Mouse (Mus musculus): ENCODE measurements around the gene Rap1gap.

Rap1gap gene

DNA sequence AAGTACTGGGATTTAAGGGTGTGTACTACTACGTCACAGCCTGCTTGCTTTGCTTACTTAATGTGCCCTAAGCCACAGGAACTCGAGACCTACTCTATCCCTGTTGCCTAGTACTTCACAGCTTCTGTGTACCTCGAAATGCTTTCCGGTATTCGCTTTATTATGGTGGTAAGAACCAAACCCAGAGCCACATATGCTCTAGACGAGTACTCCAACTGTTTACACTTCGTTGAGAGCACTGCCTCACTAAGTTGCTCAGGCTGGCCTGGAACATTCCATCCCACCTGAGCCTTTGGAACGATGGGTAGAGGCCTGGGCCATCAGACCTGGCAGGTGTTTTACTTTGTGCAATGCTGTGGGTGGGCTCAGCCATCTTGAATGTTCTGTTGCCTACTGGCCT, 30.8 kb downstream of the Rap1gap start:
- no peak for DNase-seq

DNA sequence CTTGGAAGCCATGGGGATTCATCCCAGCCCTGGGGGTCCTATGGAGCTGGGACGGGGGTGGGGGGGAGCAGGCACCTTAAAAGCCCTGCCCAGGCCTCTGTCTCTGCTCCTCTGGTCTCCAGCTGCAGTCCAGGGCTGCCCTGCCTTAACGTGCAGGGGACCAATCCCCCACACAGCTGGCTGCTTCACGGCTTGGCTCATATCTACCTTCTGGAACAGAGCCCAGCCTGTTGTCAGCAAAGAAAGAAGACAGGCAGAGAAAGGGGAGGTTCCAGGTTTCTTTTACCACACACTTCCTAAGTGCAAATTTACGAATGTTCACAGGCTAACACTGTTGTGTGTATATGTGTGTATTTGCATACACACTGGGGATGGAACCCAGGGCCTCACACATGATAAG, 31.4 kb downstream of the Rap1gap start:
- DNase-seq: no peak

DNA sequence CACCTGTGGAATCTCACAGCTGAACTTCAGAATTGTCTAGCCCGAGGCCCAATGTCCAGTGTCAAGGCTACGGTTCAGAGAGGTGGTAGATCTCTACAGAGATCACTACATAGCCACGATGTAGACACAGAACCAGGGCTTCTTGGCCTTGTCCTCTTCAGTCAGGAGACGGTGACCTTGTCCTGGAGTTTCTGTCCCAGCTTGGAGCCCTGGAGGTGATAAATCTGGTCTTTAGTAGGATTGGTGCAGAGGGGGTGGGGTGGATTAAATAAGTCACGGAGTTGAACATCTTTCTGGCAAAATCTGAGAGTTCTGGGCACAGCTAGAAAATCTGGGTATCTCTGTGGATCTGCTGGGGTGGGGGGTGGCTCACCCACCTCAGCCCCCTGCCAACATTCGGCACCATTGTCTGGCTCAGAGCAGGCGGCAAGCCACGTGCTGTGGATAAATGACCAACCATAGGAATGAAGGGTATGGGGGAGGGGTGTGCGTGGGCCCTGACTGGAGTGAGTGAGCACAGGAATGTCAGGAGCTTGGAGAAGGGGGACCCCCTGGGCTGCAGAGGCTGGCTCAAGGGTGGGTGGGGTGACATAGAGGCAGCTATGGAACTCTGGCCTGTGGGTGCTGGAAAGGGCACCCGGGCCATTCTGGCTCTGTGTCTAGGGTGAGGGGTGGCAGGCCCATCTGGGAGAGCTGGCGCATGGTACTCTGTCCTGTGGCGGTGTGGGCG, 32.8 kb downstream of the Rap1gap start:
- DNase-seq: no peak

DNA sequence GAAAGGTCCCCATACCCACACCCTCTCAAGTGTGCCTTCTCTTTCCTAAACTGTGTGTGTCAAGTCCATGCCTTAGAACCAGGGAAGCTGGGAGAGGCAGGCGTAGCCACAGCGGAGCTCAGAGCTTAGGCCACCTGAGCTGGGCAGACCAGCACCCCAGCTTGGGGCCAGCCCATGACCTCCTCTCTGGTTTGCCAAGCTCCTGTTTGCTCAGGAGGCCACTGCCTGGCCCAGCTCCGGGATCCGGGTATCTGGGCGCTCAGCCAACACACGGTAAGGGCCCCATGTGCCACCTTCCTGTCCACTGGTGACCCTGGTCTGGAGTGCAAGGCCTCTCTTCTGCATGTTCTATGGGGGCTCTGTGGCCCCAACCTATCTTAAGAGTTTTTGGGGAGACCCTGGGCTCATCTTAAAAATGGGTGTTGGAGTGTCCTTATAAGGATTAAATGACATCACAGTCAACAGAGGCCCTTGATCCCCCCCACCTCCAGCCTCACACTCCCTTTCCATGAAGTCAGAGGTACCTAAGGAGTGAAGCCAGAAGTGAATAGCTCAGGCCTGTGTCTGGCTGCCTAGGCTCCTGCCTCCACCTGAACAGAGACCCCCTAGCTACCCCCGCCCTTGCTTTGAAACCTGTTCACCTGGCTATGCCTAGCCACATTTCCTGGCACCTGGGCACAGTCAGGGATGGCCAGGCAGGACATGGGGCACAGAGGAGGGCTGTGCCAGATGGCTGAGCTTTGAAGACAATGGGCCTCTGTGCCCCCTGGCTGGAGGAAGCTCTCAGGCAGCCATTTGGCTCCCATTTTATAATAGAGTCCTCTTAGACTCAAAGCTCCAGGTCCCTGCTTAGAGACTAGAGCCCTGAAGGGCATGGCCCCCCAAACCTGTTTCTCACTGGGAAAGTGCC, 33.8 kb downstream of the Rap1gap start:
- DNase-seq: no peak

DNA sequence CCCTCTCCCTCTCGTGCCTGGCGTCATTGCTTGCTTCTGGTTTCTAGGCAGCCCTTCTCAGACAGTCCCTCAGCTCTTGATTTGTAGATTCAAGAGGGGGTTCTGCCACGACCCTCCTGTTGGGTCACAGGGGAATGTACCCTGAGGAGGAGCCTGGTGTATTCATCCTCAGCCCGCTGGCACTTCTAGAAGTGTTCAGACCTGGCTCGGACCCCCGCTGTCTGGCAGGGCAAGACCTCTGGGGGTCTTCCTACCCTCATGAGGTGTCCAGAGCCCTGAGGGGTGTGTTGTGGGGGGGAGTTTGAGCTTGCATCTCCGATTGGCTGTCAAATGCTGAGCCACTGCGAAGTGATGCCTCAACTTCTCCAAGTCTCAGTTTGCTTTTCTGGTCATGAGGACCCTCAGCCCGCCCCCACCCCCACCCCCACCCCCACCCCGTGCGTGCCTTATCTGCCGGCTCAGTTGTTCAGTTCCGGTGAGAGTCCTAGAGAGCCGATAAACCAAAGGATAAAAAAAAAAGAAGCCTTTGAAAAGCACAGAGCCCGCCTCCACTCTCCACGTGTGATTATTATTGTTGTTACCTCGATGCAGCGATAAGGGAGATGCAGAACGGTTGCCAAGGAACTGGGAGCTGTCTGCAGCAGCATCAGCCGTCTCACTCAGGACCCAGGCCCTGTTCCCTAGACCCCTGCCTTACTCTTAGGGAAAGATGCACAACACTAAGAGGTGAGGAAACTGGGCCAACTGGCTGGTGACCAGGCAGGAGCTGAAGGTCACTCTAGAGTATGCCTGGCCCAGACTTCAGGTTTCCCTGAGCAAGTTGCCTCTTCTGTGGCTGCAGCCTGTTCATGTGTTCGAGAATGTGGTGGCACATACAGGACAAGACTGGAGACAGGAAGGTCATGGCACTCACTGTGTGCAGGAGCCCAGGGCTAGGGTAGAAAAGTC, 35.0 kb downstream of the Rap1gap start:
- no peak for DNase-seq

DNA sequence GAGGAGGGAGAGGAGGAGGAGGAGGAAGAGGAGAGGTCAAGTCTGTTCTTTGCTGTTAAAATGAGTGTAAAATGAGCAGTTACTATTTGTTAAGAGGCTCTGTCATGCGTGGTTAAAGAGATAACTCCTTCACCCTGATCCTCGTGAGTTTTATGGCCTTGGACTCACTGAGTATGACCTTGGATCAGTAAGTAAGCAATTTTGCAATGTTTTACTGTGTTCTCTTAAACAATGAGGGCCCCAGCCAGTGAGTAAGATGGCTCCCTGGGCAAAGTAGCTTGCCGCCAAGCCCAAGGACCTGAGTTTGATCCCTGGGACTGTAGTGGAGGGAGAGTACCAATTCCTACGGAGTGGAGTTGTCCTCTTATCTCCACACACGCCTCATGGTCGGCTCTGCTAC, 36.4 kb downstream of the Rap1gap start:
- no peak for DNase-seq

DNA sequence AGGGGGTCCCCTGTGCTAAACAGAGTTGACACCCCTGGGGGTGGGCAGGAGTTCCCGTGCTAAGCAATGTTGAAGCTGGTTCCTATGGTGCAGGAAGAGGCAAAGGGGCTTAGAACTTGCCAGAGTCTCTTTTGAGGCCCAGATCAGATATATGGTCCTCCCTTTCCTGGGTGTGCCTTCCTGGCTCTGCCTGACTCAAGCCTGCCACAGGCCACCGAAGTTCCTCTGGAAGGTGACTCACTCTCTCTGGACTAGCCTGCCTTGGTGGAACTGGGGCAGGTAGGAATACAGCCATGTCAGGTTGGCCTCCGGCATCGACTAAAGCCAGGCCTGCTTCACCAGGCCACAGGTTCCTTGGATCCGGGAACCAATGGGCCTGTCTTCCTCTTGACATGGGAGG, 38.6 kb downstream of the Rap1gap start:
- no peak for DNase-seq

DNA sequence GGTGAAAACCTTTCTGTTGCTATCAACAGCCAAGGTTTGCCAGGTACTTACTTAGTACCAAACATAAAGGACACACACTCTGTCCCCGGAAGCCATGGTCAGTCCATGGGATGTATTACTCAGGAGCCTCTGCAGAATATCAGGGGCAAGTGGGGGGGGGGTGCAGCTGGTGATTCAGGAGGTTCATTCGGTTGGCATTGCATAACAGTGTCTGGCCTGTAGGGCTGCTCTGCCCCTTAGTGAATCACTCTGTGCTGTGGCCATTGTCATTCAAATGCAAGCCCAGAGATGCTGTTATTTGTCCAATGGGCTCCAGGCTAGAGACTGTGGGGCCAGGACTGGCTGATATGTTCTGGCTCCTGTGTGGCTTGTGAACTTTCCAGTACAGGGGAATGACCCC, 40.0 kb downstream of the Rap1gap start:
- no peak for DNase-seq

DNA sequence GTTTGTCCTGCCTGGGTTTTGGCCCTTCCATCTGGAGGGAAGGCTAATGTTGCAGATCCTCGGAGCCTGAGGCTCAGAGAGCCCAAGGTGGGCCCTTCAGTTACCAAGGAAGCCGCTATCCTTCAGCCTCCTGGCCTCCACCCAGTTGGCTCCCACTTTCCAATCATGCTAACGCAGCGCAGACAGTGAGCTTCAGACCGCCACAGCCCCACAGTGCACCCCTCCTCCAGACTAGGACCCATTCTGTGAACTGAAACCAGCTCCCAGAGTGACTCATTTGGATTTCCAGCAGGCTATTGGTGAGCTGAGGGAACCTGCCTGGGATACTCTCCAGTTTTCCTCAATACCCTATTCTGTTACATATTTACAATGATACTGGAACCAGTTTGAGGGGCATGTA, 40.9 kb downstream of the Rap1gap start:
- peak; percentile 52 for DNase-seq

DNA sequence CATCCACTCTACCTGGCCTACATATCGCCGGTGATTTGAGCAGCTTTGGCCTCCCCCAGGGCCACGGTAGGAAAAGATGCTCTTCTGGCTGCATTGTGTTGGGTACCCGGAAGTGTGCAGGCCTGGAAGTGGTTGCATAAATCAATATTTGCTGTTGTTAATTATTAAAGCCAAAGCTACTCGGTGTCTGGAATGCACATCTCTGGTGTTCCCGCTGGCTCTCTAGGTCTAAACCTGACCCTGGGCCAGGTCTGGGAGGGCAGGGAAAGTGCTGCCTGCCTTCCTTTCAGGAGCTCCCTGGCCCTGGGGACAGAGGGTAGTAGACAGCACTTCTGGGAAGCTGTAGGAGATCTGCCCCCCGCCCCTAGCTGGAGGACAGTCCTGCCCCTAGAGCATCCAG, 42.0 kb downstream of the Rap1gap start:
- no peak for DNase-seq

DNA sequence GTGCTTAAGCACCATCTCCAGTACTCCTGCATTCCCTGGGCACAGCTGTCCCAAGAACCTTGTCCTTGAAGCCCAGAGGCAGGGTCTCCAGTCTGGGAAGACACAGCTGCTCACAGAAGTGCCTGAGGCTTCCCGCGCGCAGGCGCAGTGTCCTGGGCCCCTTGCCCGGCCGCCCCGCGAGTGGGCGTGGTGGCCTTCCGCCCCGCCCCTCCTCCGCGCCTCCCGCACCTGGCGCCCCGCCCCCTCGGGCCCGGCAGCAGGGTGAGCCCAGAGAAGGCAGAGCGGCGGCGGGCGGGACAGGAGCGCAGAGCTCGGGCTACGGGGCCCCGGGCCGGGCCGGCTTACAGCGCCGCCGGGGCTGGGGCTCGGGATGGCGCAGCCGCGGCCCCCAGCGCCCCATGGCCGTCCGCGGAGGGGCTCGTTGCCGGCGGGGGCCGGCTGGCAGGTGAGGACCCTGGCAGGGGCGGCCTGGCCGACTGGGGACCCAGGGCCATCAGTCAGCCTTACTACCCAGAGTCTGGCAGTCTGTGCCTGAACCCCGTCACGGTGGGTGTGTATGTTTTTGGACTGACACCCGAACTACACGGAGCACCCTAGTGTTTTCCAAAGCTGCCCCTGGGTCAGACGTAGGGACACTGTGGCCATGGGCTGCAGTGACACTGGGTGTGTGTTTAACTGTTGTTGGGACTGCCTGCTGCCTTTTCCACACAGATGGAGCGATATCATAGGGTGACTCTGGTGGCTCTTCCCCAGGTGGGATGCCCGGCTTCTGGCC, 42.9 kb downstream of the Rap1gap start:
- peak; percentile 75 for DNase-seq

DNA sequence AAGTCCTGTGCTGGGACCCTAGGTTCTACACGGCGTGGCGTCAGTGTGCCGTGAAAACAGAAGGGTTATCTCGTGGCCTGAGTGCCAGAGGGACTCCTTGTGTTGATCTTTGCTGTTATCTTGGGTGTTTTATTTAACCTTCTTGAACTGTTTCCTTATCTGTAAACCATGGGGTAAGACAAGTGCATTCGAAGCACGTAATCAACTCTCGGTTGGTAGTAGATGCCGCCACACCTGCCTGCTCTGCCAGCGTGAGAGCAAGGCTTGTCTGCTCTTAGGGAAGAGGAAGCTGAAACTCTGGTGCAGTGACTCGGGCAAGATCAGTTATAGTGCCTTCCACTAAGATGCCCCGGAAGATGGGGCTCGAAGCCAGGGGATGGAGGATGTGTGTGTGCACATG, 48.4 kb downstream of the Rap1gap start:
- DNase-seq: no peak

DNA sequence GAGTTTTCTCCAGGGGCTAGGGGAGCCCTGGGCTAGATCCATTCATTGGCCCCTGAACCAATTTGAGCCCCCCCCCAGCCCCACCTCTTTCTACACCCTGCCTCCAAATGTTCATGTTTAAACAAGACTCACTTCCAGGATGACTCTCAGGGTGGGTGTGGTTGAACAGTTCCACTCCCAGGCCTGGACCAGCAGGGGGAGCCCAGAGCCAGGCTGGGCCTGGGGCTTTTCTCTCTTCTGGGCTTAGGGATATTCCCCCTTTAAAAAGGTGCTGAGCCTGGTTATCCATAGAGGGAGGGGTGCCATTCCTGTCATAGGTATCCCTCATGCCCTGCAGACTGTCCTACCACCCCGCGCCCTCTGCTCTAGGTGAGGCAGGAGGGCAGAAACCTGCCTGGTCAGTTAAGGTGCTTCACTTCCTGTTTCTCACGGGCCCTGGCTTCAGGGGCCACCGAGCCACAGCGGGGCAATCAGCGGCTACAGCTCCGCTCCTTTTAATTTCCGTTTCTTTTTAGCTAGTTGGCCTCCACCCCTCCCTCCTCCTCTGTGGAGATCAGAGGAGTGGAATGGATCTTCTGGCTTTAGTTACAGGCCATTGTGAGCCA, 49.6 kb downstream of the Rap1gap start:
- no peak for DNase-seq

DNA sequence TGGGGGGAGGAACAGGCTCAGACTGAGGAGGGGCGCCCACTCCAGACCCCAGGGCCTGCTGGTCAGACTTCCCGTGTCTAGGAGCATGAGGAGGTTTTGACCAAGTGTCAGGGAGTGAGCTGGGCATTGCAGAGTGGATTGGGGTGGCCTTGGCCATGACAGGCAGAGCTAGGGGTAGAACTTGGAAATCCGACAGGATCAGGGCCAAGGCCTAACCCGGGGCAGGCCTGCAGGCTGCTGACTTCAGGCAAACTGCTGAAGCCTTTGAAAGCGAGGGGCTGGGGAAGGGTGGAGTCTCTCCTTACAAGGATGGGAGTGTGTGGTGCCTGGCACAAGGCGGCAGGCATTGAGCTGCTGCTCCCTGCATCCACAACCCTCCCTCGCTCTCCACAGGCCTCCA, 52.5 kb downstream of the Rap1gap start:
- DNase-seq: no peak

DNA sequence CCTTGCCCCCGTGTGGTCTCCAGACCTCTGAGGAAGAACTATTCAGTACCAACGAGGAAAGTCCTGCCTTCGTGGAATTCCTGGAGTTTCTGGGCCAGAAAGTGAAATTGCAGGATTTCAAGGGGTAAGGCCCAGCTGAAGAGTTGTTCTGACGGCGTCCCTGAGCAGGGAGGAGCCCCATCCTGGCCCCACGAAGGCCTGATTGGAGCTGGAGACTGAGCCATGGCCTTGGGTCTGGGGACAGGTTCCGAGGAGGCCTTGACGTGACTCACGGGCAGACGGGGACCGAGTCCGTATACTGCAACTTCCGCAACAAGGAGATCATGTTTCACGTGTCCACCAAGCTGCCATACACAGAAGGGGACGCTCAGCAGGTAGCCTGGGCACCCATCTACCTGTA, 53.1 kb downstream of the Rap1gap start:
- DNase-seq: no peak

DNA sequence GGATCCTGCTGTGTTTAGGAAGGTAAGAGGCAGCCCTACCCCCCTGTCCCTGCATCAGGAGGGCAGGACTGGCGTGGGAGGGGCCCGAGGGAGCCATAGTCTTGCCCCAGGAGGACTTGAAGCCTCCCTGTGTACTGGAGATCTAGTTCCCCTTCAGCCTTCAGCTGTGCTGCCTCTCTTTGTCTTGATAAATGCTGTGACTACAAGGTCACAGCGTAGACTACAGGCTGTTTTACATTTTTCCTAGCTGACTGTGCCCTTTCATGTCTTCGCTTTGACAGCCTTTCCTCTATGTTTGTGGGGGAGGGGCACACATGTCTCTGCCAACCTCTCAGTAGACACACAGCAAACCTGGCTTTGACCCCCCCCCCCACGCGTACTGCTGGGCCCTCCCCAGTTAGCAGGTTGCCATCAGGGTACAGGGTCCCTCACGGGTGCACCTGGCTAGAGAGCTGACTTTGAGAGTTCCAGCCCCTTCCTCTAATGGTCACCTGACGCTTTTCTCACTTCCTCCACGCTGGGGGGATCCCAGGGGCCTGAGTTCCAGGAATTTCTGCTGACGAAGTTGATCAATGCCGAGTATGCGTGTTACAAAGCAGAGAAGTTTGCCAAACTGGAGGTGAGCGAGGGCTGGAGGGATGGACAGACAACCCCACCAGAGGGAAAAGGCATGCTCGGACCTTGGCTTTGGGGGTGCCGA, 55.0 kb downstream of the Rap1gap start:
- DNase-seq: no peak

DNA sequence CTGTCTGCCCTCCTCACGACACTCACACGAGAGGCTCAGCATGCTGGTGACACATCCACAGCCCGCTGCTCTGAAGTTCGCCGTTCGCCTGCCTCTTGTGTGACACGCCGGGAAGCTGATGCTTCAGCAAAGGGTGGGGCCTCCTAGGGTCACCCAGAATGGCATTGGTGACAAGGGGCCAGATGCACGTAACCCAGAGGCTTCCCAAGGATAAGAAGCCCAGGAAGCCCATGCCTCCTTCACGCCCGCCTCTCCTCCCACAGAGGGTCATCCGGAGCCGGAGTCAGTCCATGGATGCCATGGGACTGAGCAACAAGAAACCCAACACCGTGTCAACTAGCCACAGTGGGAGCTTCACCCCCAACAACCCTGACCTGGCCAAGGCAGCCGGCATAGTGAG, 57.0 kb downstream of the Rap1gap start:
- DNase-seq: no peak

DNA sequence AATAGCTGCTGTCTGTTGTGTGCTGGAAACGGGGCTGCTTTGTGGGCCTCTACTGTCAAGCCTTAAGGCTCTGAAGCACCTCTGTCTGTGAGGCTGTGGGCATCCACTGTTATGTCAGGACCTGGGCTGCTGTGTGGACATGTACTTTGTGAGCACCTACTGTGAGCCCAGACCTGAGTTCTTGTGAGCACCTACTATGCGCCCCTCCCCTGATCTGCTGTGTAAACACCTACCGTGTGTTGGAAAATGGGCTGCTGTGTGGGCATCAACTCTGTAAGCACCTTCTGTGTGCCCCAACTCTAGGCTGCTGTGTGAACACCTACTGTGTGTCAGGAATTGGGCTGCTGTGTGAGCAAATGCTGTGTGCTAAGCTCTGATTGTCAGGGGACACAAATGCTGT, 57.7 kb downstream of the Rap1gap start:
- DNase-seq: no peak

DNA sequence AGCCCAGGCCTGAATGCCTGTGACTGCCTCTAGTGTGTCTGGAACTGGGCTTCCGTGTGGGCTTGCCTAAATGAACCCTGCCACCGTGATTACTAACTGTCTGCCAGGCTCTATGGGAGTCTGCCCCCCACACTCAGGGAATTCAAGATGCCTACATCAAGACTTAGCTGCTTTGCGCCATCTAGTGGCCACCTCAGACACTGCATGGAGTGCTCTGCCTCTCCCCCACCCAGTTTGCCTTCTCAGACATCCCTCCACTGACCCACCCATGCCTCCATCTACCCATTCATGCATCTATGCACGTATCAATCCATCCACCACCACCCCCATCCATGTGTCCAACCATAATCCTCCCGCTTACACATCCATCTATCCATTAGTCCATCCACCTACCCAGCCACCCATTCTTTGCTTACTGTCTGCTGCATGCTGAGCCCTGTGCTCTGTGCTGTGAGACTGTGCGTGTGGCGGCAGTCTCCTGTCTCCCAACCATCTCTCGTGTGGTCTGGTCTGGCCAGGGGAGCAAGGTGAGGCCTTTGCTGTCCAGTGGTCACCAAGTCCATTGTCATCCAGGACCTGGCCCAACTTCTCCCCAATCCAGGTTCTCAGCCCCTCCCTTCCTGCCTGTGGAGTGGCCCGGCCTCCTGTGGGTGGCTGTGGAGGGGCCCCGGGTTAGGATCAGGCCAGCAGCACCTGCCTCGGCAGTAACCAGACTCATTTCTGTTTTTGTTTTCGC, 58.3 kb downstream of the Rap1gap start:
- peak; percentile 84 for DNase-seq

DNA sequence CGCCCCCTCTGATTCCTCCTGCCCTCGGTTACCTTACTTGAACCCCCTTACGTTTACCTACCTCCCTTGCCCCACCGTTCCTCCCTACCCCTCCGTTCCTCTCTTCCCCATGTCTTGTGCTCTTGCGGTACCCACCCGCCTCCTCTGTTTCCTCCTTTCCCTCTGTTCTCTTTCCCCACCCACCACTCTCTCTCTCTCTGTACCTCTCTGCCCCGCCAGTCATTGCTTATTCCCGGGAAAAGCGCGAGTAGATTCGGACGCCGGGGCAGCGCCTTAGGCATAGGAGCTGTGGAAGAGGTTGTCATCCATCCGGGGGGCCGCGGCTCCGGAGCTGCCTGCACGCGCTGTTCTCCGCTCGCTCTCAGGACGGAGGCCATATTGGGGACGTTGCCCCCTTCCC, 59.0 kb downstream of the Rap1gap start:
- DNase-seq: peak; percentile 57

DNA sequence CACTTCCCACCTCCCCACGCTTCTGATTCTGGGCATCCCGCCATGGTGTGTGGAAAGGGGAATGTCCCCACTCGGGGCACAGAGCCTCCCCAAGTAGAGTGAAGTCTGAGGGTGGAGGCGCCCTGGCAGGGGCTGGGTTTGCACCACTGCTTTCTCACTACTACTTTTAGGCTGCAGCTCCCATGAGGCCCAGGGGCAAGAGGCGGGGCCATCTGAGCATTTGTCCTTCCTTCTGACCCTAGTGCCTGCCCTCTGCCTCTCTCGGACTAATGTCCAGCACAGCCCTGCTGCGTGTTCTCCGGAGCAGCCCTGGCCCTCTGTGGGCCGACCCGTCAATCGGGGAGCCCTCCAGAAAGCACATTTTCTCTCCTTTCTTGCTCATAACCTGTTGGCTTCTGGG, 59.7 kb downstream of the Rap1gap start:
- peak; percentile 49 for DNase-seq
